Mouse (Mus musculus) forebrain, embryonic 13.5 days (tissue): Measurements from ENCODE around the gene Wdr25. TPM values are rescaled to one million over a fixed set of nuclear protein-coding genes. Genes with fewer than 3 reads are reported as not detected.
A peak's percentile ranks its signal among the peaks of the same experiment; 100 is the strongest.

Source experiments
- ATAC-seq: fragments of 200-750 bp; cut with Nextera tagmentation; 2 replicates; pipeline ENCODE4 v1.8.0; 2017
- H3K27ac ChIP-seq: fragments of 300-500 bp; sonication (generic); 2 replicates; pipeline ENCODE4 v1.5.1; 2015; ENCODE audit warnings: inconsistent platforms, mild to moderate bottlenecking, moderate library complexity
- H3K27me3 ChIP-seq: fragments of 300-500 bp; sonication (generic); 2 replicates; pipeline ENCODE4 v1.6.1; 2015; ENCODE audit warnings: mild to moderate bottlenecking, inconsistent platforms
- H3K36me3 ChIP-seq: fragments of 300-500 bp; sonication (generic); 2 replicates; pipeline ENCODE4 v1.6.1; 2015; ENCODE audit warnings: mild to moderate bottlenecking, inconsistent platforms; ENCODE audit not compliant: poor library complexity, severe bottlenecking
- H3K4me1 ChIP-seq: fragments of 300-500 bp; sonication (generic); 2 replicates; pipeline ENCODE4 v1.6.1; 2015; ENCODE audit warnings: inconsistent platforms
- H3K4me2 ChIP-seq: fragments of 300-500 bp; sonication (generic); 2 replicates; pipeline ENCODE4 v1.6.1; 2015; ENCODE audit warnings: inconsistent platforms, mild to moderate bottlenecking, moderate library complexity
- H3K4me3 ChIP-seq: fragments of 300-500 bp; sonication (generic); 2 replicates; pipeline ENCODE4 v1.5.1; 2015; ENCODE audit warnings: mild to moderate bottlenecking, inconsistent platforms
- H3K9ac ChIP-seq: fragments of 300-500 bp; sonication (generic); 2 replicates; pipeline ENCODE4 v1.6.1; 2015; ENCODE audit warnings: mild to moderate bottlenecking, inconsistent platforms
- H3K9me3 ChIP-seq: fragments of 300-500 bp; sonication (generic); replicated peaks from 2 replicates; pipeline ENCODE4 v1.6.1; 2016; ENCODE audit warnings: inconsistent platforms
- WGBS: fragments of 180-500 bp; shearing (Covaris S2); methylation state at CpG from one replicate; pipeline ENCODE4 v1.1.7; 2015; 5-methylcytosine and 5-hydroxymethylcytosine counted together
- polyA plus RNA-seq: library from polyadenylated mRNA; unstranded; fragments of >200 nt; fragmentation: Nextera tagmentation; extraction: Ambion mirVana; gene quantifications from 2 replicates; pipeline ENCODE4 v1.2.1, GENCODE M21; 2015

Gene Wdr25
- polyA plus RNA-seq, 1 experiment from 2014 or later, result 10.4 TPM

- peak; percentile 37; the same call in 1 of the 2 replicates for ATAC-seq
Measured at GRCm38 (mm10) chr12:109053020-109053806, 159.8 kb downstream of the Wdr25 start.

GRCm38 (mm10) chr12:109057736-109058135 lies 164.3 kb downstream of the Wdr25 start:
- Histone ChIP-seq H3K4me1 (peaks cover 11% of the 10 kb centered on the region), H3K27me3 (peaks cover 40% of the 10 kb centered on the region), H3K4me3 (no peak overlapping the region), H3K9ac (no peak overlapping the region), H3K27ac (no peak overlapping the region), H3K4me2 (no peak overlapping the region), H3K9me3 (no peaks in the 10 kb centered on the region), H3K36me3 (no peaks in the 10 kb centered on the region)
- 82% methylated on average over 4 of the region's 4 CpGs for WGBS
- no peak for ATAC-seq

More at GRCm38 (mm10) chr12:109053020-109053806, 159.8 kb downstream of the Wdr25 start:
- Histone ChIP-seq H3K27me3 (peaks cover 78% of the 10 kb centered on the region), H3K36me3 (no peaks in the 10 kb centered on the region), H3K9ac (peak overlapping the region; percentile 68), H3K9me3 (no peaks in the 10 kb centered on the region), H3K4me2 (peak overlapping the region; percentile 94), H3K27ac (no peak overlapping the region), H3K4me3 (peak overlapping the region; percentile 53), H3K4me1 (peaks cover 17% of the 10 kb centered on the region)
- WGBS, result under 1% methylated on average over 66 of the region's 105 CpGs

- Histone ChIP-seq H3K4me3 (no peak overlapping the region), H3K4me1 (peaks cover 2% of the 10 kb centered on the region), H3K4me2 (no peak overlapping the region), H3K9me3 (no peaks in the 10 kb centered on the region), H3K9ac (no peak overlapping the region), H3K27me3 (peaks cover 31% of the 10 kb centered on the region), H3K27ac (no peak overlapping the region), H3K36me3 (no peaks in the 10 kb centered on the region)
- ATAC-seq, result no peak
- 84% methylated on average over 8 of the region's 8 CpGs for WGBS
Measured at GRCm38 (mm10) chr12:109058660-109059059, 165.2 kb downstream of the Wdr25 start.

GRCm38 (mm10) chr12:109067561-109068135 lies 174.2 kb downstream of the Wdr25 start:
- Histone ChIP-seq H3K27ac (no peak overlapping the region), H3K9ac (peak overlapping the region; percentile 81), H3K4me1 (peaks cover 21% of the 10 kb centered on the region), H3K4me3 (peak overlapping the region; percentile 54), H3K27me3 (0 out of 2 replicates have a peak, but pooled peaks cover 9% of the 10 kb centered on the region), H3K4me2 (peak overlapping the region; percentile 83), H3K9me3 (no peaks in the 10 kb centered on the region), H3K36me3 (no peaks in the 10 kb centered on the region)
- ATAC-seq, result peak; percentile 87
- 3% methylated on average over 25 of the region's 59 CpGs for WGBS

GRCm38 (mm10) chr12:109068167-109068653 lies 174.8 kb downstream of the Wdr25 start, which contains the start of gene Begain:
Gene Begain, minus strand, starts transcription at chr12:109068217.
- 2% methylated on average over 25 of the region's 48 CpGs for WGBS

GRCm38 (mm10) chr12:109068738-109069137 lies 175.3 kb downstream of the Wdr25 start:
- peak overlapping the region; percentile 83 for H3K4me2 ChIP-seq
- H3K36me3 ChIP-seq, result no peaks in the 10 kb centered on the region
- no peak overlapping the region for H3K27ac ChIP-seq
- no peak overlapping the region; the same call in 1 of the 2 replicates for H3K9ac ChIP-seq
- ATAC-seq, result no peak
- WGBS, result 78% methylated on average over 7 of the region's 7 CpGs
- H3K4me1 ChIP-seq, result peaks cover 21% of the 10 kb centered on the region
- H3K9me3 ChIP-seq, result no peaks in the 10 kb centered on the region
- peak overlapping the region; percentile 54 for H3K4me3 ChIP-seq
- H3K27me3 ChIP-seq, result 0 out of 2 replicates have a peak, but pooled peaks cover 9% of the 10 kb centered on the region

More at GRCm38 (mm10) chr12:109068167-109068653, 174.8 kb downstream of the Wdr25 start, which contains the start of gene Begain:
- H3K9ac ChIP-seq, result peak within 1 kb of the TSS; percentile 81
- 0 out of 2 replicates have a peak, but pooled peaks cover 9% of the 10 kb centered on the region for H3K27me3 ChIP-seq
- peak within 1 kb of the TSS; percentile 54 for H3K4me3 ChIP-seq
- H3K27ac ChIP-seq, result no peak within 1 kb of the TSS
- H3K4me2 ChIP-seq, result peak within 1 kb of the TSS; percentile 83
- H3K36me3 ChIP-seq, result no peaks in the 10 kb centered on the region
- H3K9me3 ChIP-seq, result no peaks in the 10 kb centered on the region
- ATAC-seq, result peak; percentile 61
- H3K4me1 ChIP-seq, result peaks cover 21% of the 10 kb centered on the region

- Histone ChIP-seq H3K36me3 (no peaks in the 10 kb centered on the region), H3K9ac (no peak overlapping the region), H3K27ac (no peak overlapping the region), H3K27me3 (0 out of 2 replicates have a peak, but pooled peaks cover 9% of the 10 kb centered on the region), H3K9me3 (no peaks in the 10 kb centered on the region), H3K4me3 (no peak overlapping the region), H3K4me2 (no peak overlapping the region), H3K4me1 (peaks cover 21% of the 10 kb centered on the region)
- no peak for ATAC-seq
- 53% methylated on average over 2 of the region's 2 CpGs for WGBS
Measured at GRCm38 (mm10) chr12:109069751-109070150, 176.3 kb downstream of the Wdr25 start.

- no peak overlapping the region for H3K4me2 ChIP-seq
- H3K9me3 ChIP-seq, result no peaks in the 10 kb centered on the region
- no peak for ATAC-seq
- no peak overlapping the region for H3K27ac ChIP-seq
- H3K4me3 ChIP-seq, result no peak overlapping the region
- H3K27me3 ChIP-seq, result 0 out of 2 replicates have a peak, but pooled peaks cover 5% of the 10 kb centered on the region
- H3K36me3 ChIP-seq, result no peaks in the 10 kb centered on the region
- peaks cover 21% of the 10 kb centered on the region for H3K4me1 ChIP-seq
- H3K9ac ChIP-seq, result no peak overlapping the region
- 88% methylated on average over 13 of the region's 13 CpGs for WGBS
Measured at GRCm38 (mm10) chr12:109071248-109071647, 177.8 kb downstream of the Wdr25 start.

GRCm38 (mm10) chr12:109074106-109074505 lies 180.7 kb downstream of the Wdr25 start:
- WGBS, result 89% methylated on average over 6 of the region's 6 CpGs
- Histone ChIP-seq H3K4me3 (no peak overlapping the region), H3K4me1 (peaks cover 4% of the 10 kb centered on the region; the same call in 1 of the 2 replicates), H3K9me3 (no peaks in the 10 kb centered on the region), H3K4me2 (no peak overlapping the region), H3K27me3 (0 out of 2 replicates have a peak, but pooled peaks cover 2% of the 10 kb centered on the region), H3K36me3 (no peaks in the 10 kb centered on the region), H3K27ac (no peak overlapping the region), H3K9ac (no peak overlapping the region)
- ATAC-seq, result no peak

- Histone ChIP-seq H3K4me2 (no peak overlapping the region), H3K4me3 (no peak overlapping the region), H3K36me3 (no peaks in the 10 kb centered on the region), H3K9me3 (no peaks in the 10 kb centered on the region), H3K27ac (no peak overlapping the region), H3K4me1 (peaks cover 2% of the 10 kb centered on the region; the same call in 1 of the 2 replicates), H3K9ac (no peak overlapping the region), H3K27me3 (no peaks in the 10 kb centered on the region)
- no peak for ATAC-seq
- WGBS, result 87% methylated on average over 2 of the region's 2 CpGs
Measured at GRCm38 (mm10) chr12:109074777-109075285, 181.4 kb downstream of the Wdr25 start.

- Histone ChIP-seq H3K9ac (no peak overlapping the region), H3K36me3 (no peaks in the 10 kb centered on the region), H3K27me3 (no peaks in the 10 kb centered on the region), H3K27ac (no peak overlapping the region), H3K4me2 (no peak overlapping the region), H3K4me1 (no peaks in the 10 kb centered on the region), H3K9me3 (no peaks in the 10 kb centered on the region), H3K4me3 (no peak overlapping the region)
- WGBS, result 86% methylated on average over 6 of the region's 6 CpGs
- ATAC-seq, result no peak
Measured at GRCm38 (mm10) chr12:109077036-109077435, 183.6 kb downstream of the Wdr25 start.
